Mouse (Mus musculus) G1E (cell line): Measurements from ENCODE around the gene Casc3.

Experiments used
- CTCF ChIP-seq: IDR thresholded peaks from 2 replicates; pipeline ENCODE4 v1.5.1; 2012; ENCODE audit warnings: low read depth, low read length, inconsistent platforms, mixed read lengths
- GATA1 ChIP-seq: IDR thresholded peaks from 2 replicates; pipeline ENCODE4 v1.6.1; 2012; ENCODE audit warnings: borderline replicate concordance, low read length, inconsistent platforms, mixed read lengths
- POLR2AphosphoS5 ChIP-seq: IDR thresholded peaks from 2 replicates; pipeline ENCODE4 v1.6.1; 2012; ENCODE audit warnings: low read depth, low read length, inconsistent platforms; ENCODE audit not compliant: insufficient replicate concordance
- TAL1 ChIP-seq: conservative IDR thresholded peaks from 2 replicates; pipeline ENCODE4 v1.6.1; 2012; ENCODE audit warnings: low read depth, low read length, inconsistent platforms, mixed read lengths

GRCm38 (mm10) chr11:98789219-98789807, 15.4 kb upstream of the Casc3 start:
- TF ChIP-seq GATA1 = no peak
- no peak for TF ChIP-seq CTCF
- no peak for TF ChIP-seq TAL1
- no peak for TF ChIP-seq POLR2AphosphoS5
